Mouse (Mus musculus) urinary bladder, postnatal 14 days (tissue): ENCODE results near the gene Slbp.

Experiments
- DNase-seq: peaks from one replicate; pipeline ENCODE4 v3.0.0; 2021; ENCODE audit warnings: low spot score

The Slbp gene

GRCm38 (mm10) chr5:33651921-33652782 lies at the start of gene Slbp:
Gene Slbp (minus strand): TSS chr5:33652574.
- peak; percentile 96 for DNase-seq

GRCm38 (mm10) chr5:33701832-33702231 lies 49.5 kb upstream of the Slbp start:
- DNase-seq, result no peak

GRCm38 (mm10) chr5:33700010-33700409 lies 47.6 kb upstream of the Slbp start:
- DNase-seq, result no peak

GRCm38 (mm10) chr5:33698669-33699068 lies 46.3 kb upstream of the Slbp start:
- DNase-seq, result no peak

- no peak for DNase-seq
These were observed 45.7 kb upstream of the Slbp start for GRCm38 (mm10) chr5:33697947-33698512.

- no peak for DNase-seq
These were observed 45.2 kb upstream of the Slbp start for GRCm38 (mm10) chr5:33697534-33697933.

- peak; percentile 83 for DNase-seq
These were observed 44.1 kb upstream of the Slbp start for GRCm38 (mm10) chr5:33696430-33696829.

GRCm38 (mm10) chr5:33695718-33696121 lies 43.3 kb upstream of the Slbp start:
- DNase-seq, result no peak

GRCm38 (mm10) chr5:33694848-33695717 lies 42.7 kb upstream of the Slbp start:
- peak; percentile 74 for DNase-seq

GRCm38 (mm10) chr5:33694461-33694847 lies 42.1 kb upstream of the Slbp start:
- no peak for DNase-seq

GRCm38 (mm10) chr5:33692393-33692792 lies 40.0 kb upstream of the Slbp start:
- DNase-seq, result peak; percentile 70

- no peak for DNase-seq
These were observed 37.7 kb upstream of the Slbp start for GRCm38 (mm10) chr5:33689852-33690645.

GRCm38 (mm10) chr5:33689221-33689844 lies 37.0 kb upstream of the Slbp start:
- no peak for DNase-seq

GRCm38 (mm10) chr5:33688278-33689220 lies 36.2 kb upstream of the Slbp start:
- no peak for DNase-seq

- no peak for DNase-seq
These were observed 34.8 kb upstream of the Slbp start for GRCm38 (mm10) chr5:33687142-33687541.

- no peak for DNase-seq
These were observed 32.6 kb upstream of the Slbp start for GRCm38 (mm10) chr5:33684932-33685331.

- peak; percentile 50 for DNase-seq
These were observed 31.7 kb upstream of the Slbp start for GRCm38 (mm10) chr5:33683897-33684652.

- no peak for DNase-seq
These were observed 30.6 kb upstream of the Slbp start for GRCm38 (mm10) chr5:33682963-33683362.

- DNase-seq, result no peak
These were observed 29.4 kb upstream of the Slbp start for GRCm38 (mm10) chr5:33681611-33682388.
